Mouse (Mus musculus): Measurements from ENCODE around the gene Ly6g6f. TPM values are rescaled to one million over a fixed set of nuclear protein-coding genes. Genes with fewer than 3 reads are reported as not detected.

Ly6g6f gene
- polyA plus RNA-seq, 1 experiment = not detected

- H3K4me3 ChIP-seq (ENCODE audit: insufficient read depth, low read length) = no peak overlapping the region
- H3K4me1 ChIP-seq (ENCODE audit: control insufficient read depth, insufficient read depth, low read length) = no peaks in the 10 kb centered on the region
- TF ChIP-seq POLR2A (IDR thresholded peaks at IDR 0.05; ENCODE audit: low read depth, low read length) = no peak
- no peak for TF ChIP-seq CTCF (IDR thresholded peaks at IDR 0.05; ENCODE audit: borderline replicate concordance, insufficient read depth, low read length)
- H3K27ac ChIP-seq (ENCODE audit: insufficient read depth, low read length) = no peak overlapping the region
These were observed 53.0 kb downstream of the Ly6g6f start for GRCm38 (mm10) chr17:35032323-35032870.

- H3K4me3 ChIP-seq (ENCODE audit: insufficient read depth, low read length) = no peak overlapping the region
- no peak for TF ChIP-seq POLR2A (IDR thresholded peaks at IDR 0.05; ENCODE audit: low read depth, low read length)
- no peak for TF ChIP-seq CTCF (IDR thresholded peaks at IDR 0.05; ENCODE audit: borderline replicate concordance, insufficient read depth, low read length)
- H3K27ac ChIP-seq (ENCODE audit: insufficient read depth, low read length) = no peak overlapping the region
- no peaks in the 10 kb centered on the region for H3K4me1 ChIP-seq (ENCODE audit: control insufficient read depth, insufficient read depth, low read length)
These were observed 53.5 kb downstream of the Ly6g6f start for GRCm38 (mm10) chr17:35031880-35032279.

GRCm38 (mm10) chr17:35031272-35031671 is 54.1 kb downstream of the Ly6g6f start:
- TF ChIP-seq POLR2A (IDR thresholded peaks at IDR 0.05; ENCODE audit: low read depth, low read length) (no peak), CTCF (IDR thresholded peaks at IDR 0.05; ENCODE audit: borderline replicate concordance, insufficient read depth, low read length) (no peak)
- Histone ChIP-seq H3K4me1 (ENCODE audit: control insufficient read depth, insufficient read depth, low read length) (no peaks in the 10 kb centered on the region), H3K27ac (ENCODE audit: insufficient read depth, low read length) (no peak overlapping the region), H3K4me3 (ENCODE audit: insufficient read depth, low read length) (no peak overlapping the region)

Other genes starting within 250 kb of the Ly6g6f start
- gene Stk19, start 248.7 kb downstream of the Ly6g6f start, polyA plus RNA-seq (2011; ENCODE audit: insufficient read length, low read depth, missing spikeins) = 17.9 and 19.2 TPM in 2 replicates
- 21.9 and 25.0 TPM in 2 replicates for gene Dxo, start 248.6 kb downstream of the Ly6g6f start, polyA plus RNA-seq (2011; ENCODE audit: insufficient read length, low read depth, missing spikeins)
- 25.6 and 27.7 TPM in 2 replicates for gene Skiv2l, start 235.4 kb downstream of the Ly6g6f start, polyA plus RNA-seq (2011; ENCODE audit: insufficient read length, low read depth, missing spikeins)
- 31.5 and 34.7 TPM in 2 replicates for gene Nelfe, start 235.2 kb downstream of the Ly6g6f start, polyA plus RNA-seq (2011; ENCODE audit: insufficient read length, low read depth, missing spikeins)
- 0.26 TPM in 1 of 2 replicates, not detected in the other for gene Cfb, start 223.1 kb downstream of the Ly6g6f start, polyA plus RNA-seq (2011; ENCODE audit: insufficient read length, low read depth, missing spikeins)
- gene Zbtb12, start 206.1 kb downstream of the Ly6g6f start, polyA plus RNA-seq (2011; ENCODE audit: insufficient read length, low read depth, missing spikeins) = 12.3 and 16.2 TPM in 2 replicates
- gene Gm20547, start 203.6 kb downstream of the Ly6g6f start, polyA plus RNA-seq (2011; ENCODE audit: insufficient read length, low read depth, missing spikeins) = 0.58 TPM in 1 of 2 replicates, not detected in the other
- 3.0 and 6.6 TPM in 2 replicates for gene C2, start 187.3 kb downstream of the Ly6g6f start, polyA plus RNA-seq (2011; ENCODE audit: insufficient read length, low read depth, missing spikeins)
- gene Ehmt2, start 187.1 kb downstream of the Ly6g6f start, polyA plus RNA-seq (2011; ENCODE audit: insufficient read length, low read depth, missing spikeins) = 84.7 and 94.2 TPM in 2 replicates
- gene Slc44a4, start 171.1 kb downstream of the Ly6g6f start, polyA plus RNA-seq (2011; ENCODE audit: insufficient read length, low read depth, missing spikeins) = not detected in 2 replicates
- gene Neu1, start 154.4 kb downstream of the Ly6g6f start, polyA plus RNA-seq (2011; ENCODE audit: insufficient read length, low read depth, missing spikeins) = 10.0 and 11.3 TPM in 2 replicates
- 20.9 and 36.6 TPM in 2 replicates for gene Hspa1b, start 126.4 kb downstream of the Ly6g6f start, polyA plus RNA-seq (2011; ENCODE audit: insufficient read length, low read depth, missing spikeins)
- not detected in 2 replicates for gene Gm20481, start 115.7 kb downstream of the Ly6g6f start, polyA plus RNA-seq (2011; ENCODE audit: insufficient read length, low read depth, missing spikeins)
- gene Hspa1a, start 113.5 kb downstream of the Ly6g6f start, polyA plus RNA-seq (2011; ENCODE audit: insufficient read length, low read depth, missing spikeins) = 6.0 and 6.5 TPM in 2 replicates
- gene Hspa1l, start 112.9 kb downstream of the Ly6g6f start, polyA plus RNA-seq (2011; ENCODE audit: insufficient read length, low read depth, missing spikeins) = not detected in 2 replicates
- 74.8 and 93.3 TPM in 2 replicates for gene Lsm2, start 103.7 kb downstream of the Ly6g6f start, polyA plus RNA-seq (2011; ENCODE audit: insufficient read length, low read depth, missing spikeins)
- gene Vars, start 84.6 kb downstream of the Ly6g6f start, polyA plus RNA-seq (2011; ENCODE audit: insufficient read length, low read depth, missing spikeins) = 81.3 and 85.7 TPM in 2 replicates
- gene Vwa7, start 69.0 kb downstream of the Ly6g6f start, polyA plus RNA-seq (2011; ENCODE audit: insufficient read length, low read depth, missing spikeins) = 0.12 and 0.26 TPM in 2 replicates
- not detected in 2 replicates for gene Sapcd1, start 57.6 kb downstream of the Ly6g6f start, polyA plus RNA-seq (2011; ENCODE audit: insufficient read length, low read depth, missing spikeins)
- 1.2 and 2.8 TPM in 2 replicates for gene Msh5, start 38.9 kb downstream of the Ly6g6f start, polyA plus RNA-seq (2011; ENCODE audit: insufficient read length, low read depth, missing spikeins)
- gene Clic1, start 35.6 kb downstream of the Ly6g6f start, polyA plus RNA-seq (2011; ENCODE audit: insufficient read length, low read depth, missing spikeins) = 266 and 360 TPM in 2 replicates
- 46.4 and 52.8 TPM in 2 replicates for gene Ddah2, start 26.6 kb downstream of the Ly6g6f start, polyA plus RNA-seq (2011; ENCODE audit: insufficient read length, low read depth, missing spikeins)
- not detected in 2 replicates for gene Ly6g6c, start 20.2 kb downstream of the Ly6g6f start, polyA plus RNA-seq (2011; ENCODE audit: insufficient read length, low read depth, missing spikeins)
- 0.22 TPM in 1 of 2 replicates, not detected in the other for gene Mpig6b, start 19.4 kb downstream of the Ly6g6f start, polyA plus RNA-seq (2011; ENCODE audit: insufficient read length, low read depth, missing spikeins)
- gene Ly6g6e, start 8.7 kb downstream of the Ly6g6f start, polyA plus RNA-seq (2011; ENCODE audit: insufficient read length, low read depth, missing spikeins) = not detected in 2 replicates
- not detected in 2 replicates for gene Ly6g6d, start 7.5 kb downstream of the Ly6g6f start, polyA plus RNA-seq (2011; ENCODE audit: insufficient read length, low read depth, missing spikeins)
- gene Abhd16a, start 3.7 kb upstream of the Ly6g6f start, polyA plus RNA-seq (2011; ENCODE audit: insufficient read length, low read depth, missing spikeins) = 31.8 and 33.9 TPM in 2 replicates
- not detected in 2 replicates for gene Ly6g5c, start 22.7 kb upstream of the Ly6g6f start, polyA plus RNA-seq (2011; ENCODE audit: insufficient read length, low read depth, missing spikeins)
- 0.74 TPM in 1 of 2 replicates, not detected in the other for gene Ly6g5b, start 29.8 kb upstream of the Ly6g6f start, polyA plus RNA-seq (2011; ENCODE audit: insufficient read length, low read depth, missing spikeins)
- gene Gpank1, start 35.8 kb upstream of the Ly6g6f start, polyA plus RNA-seq (2011; ENCODE audit: insufficient read length, low read depth, missing spikeins) = 8.9 and 10.2 TPM in 2 replicates
- 164 and 169 TPM in 2 replicates for gene Csnk2b, start 36.4 kb upstream of the Ly6g6f start, polyA plus RNA-seq (2011; ENCODE audit: insufficient read length, low read depth, missing spikeins)
- 16.1 and 18.4 TPM in 2 replicates for gene D17H6S53E, start 40.8 kb upstream of the Ly6g6f start, polyA plus RNA-seq (2011; ENCODE audit: insufficient read length, low read depth, missing spikeins)
- 0.48 TPM in 1 of 2 replicates, not detected in the other for gene Apom, start 46.4 kb upstream of the Ly6g6f start, polyA plus RNA-seq (2011; ENCODE audit: insufficient read length, low read depth, missing spikeins)
- gene Bag6, start 49.6 kb upstream of the Ly6g6f start, polyA plus RNA-seq (2011; ENCODE audit: insufficient read length, low read depth, missing spikeins) = 193 and 196 TPM in 2 replicates
- gene Prrc2a, start 79.3 kb upstream of the Ly6g6f start, polyA plus RNA-seq (2011; ENCODE audit: insufficient read length, low read depth, missing spikeins) = 174 and 183 TPM in 2 replicates
- gene Aif1, start 90.5 kb upstream of the Ly6g6f start, polyA plus RNA-seq (2011; ENCODE audit: insufficient read length, low read depth, missing spikeins) = not detected in 2 replicates
- 2.5 and 3.5 TPM in 2 replicates for gene Lst1, start 102.8 kb upstream of the Ly6g6f start, polyA plus RNA-seq (2011; ENCODE audit: insufficient read length, low read depth, missing spikeins)
- gene Ltb, start 108.8 kb upstream of the Ly6g6f start, polyA plus RNA-seq (2011; ENCODE audit: insufficient read length, low read depth, missing spikeins) = not detected in 2 replicates
- gene Tnf, start 116.4 kb upstream of the Ly6g6f start, polyA plus RNA-seq (2011; ENCODE audit: insufficient read length, low read depth, missing spikeins) = 0.35 TPM in 1 of 2 replicates, not detected in the other
- not detected in 2 replicates for gene Lta, start 119.7 kb upstream of the Ly6g6f start, polyA plus RNA-seq (2011; ENCODE audit: insufficient read length, low read depth, missing spikeins)
- not detected in 2 replicates for gene Gm16181, start 135.2 kb upstream of the Ly6g6f start, polyA plus RNA-seq (2011; ENCODE audit: insufficient read length, low read depth, missing spikeins)
- 2.0 and 3.7 TPM in 2 replicates for gene Atp6v1g2, start 148.1 kb upstream of the Ly6g6f start, polyA plus RNA-seq (2011; ENCODE audit: insufficient read length, low read depth, missing spikeins)
- gene Nfkbil1, start 150.2 kb upstream of the Ly6g6f start, polyA plus RNA-seq (2011; ENCODE audit: insufficient read length, low read depth, missing spikeins) = 7.9 and 10.1 TPM in 2 replicates
- gene Ddx39b, start 156.1 kb upstream of the Ly6g6f start, polyA plus RNA-seq (2011; ENCODE audit: insufficient read length, low read depth, missing spikeins) = 182 and 227 TPM in 2 replicates
- 98.1 and 108 TPM in 2 replicates for gene H2-D1, start 177.1 kb upstream of the Ly6g6f start, polyA plus RNA-seq (2011; ENCODE audit: insufficient read length, low read depth, missing spikeins)
- not detected in 2 replicates for gene H2-Q1, start 234.8 kb upstream of the Ly6g6f start, polyA plus RNA-seq (2011; ENCODE audit: insufficient read length, low read depth, missing spikeins)